Mouse (Mus musculus) T-helper 1 cell (primary cell): Measurements from ENCODE around the gene Mta1.

ENCODE experiments used
- in situ Hi-C: fragments of 300-600 bp; cut with MboI, MseI; formaldehyde crosslinking; loops from one replicate; pipeline ENCODE4 v1.15.1; 2025; ENCODE audit warnings: high pct_unique_total_duplicates

The Mta1 gene

DNA sequence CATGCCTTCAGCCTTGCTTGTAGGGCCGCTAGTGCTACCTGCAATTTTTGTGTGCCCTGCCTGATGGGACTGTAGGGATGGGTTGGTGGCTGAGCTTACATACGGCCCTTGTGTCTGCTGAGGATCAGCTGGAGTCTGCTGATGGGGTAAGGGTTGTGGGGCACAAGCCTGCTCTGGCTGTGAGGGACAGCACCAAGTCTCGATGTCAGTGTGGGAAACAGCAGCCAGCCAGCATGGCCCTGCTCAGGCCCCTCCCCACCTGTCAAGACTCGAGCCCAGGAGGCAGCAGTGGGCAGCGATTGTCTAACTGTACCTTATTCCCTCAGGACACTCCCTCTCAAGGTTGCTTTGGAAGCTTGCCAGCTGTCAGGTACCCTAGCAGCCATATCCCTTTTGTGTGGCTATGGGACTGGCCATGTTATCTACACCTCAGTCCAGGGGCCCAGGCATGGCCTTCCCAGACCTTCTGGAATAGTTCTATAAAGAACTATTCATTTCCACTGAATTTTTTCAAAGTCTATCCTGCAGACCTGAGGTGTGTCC, 35.9 kb downstream of the Mta1 start:
- in situ Hi-C loops, result no loop called here

DNA sequence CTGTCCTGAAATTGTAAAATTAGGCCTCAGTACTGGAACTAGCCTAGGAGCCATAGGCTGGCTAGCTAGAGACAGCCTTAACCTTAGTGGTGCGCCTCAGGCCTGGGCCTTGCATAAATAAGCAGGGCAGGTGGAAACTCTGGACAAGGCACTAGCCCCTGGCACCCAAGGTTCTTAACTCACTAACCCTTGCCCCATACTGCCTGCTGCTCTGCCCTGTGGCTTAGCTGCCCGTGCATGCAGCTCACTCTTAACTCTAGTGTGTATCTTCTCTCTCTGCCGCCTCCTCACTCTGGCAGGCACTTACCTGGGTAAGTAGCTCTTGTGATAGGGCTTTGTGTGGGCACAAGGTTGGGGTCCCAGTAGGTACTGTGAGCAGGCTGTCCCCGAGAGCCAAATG, 36.4 kb downstream of the Mta1 start:
- in situ Hi-C loops, result no loop called here

GRCm38 (mm10) chr12:113135401-113135800, 37.3 kb downstream of the Mta1 start:
- in situ Hi-C loops, result no loop called here

GRCm38 (mm10) chr12:113136492-113137020, 38.5 kb downstream of the Mta1 start:
- in situ Hi-C loops, result no loop called here

GRCm38 (mm10) chr12:113137260-113138213, 39.5 kb downstream of the Mta1 start:
- in situ Hi-C loops, result no loop called here

DNA sequence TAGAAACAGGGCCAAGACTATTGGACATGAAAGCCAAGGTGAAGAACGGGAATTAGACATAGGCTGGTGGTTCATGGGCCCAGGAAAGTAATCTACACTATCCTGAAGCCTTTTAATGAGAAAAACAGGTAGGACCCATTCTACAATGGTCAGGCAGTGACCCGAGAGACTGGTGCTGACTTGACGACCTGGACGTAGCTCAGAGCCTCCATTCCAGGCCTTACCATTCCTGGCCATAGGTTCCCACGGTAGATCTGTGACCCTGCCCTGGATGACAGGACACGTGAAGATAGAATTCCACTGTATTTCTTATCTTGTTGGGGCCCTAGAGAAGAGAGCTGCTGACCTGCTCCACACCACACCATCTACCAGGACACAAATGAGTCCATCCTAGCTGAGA, 40.2 kb downstream of the Mta1 start:
- in situ Hi-C loops, result no loop called here

DNA sequence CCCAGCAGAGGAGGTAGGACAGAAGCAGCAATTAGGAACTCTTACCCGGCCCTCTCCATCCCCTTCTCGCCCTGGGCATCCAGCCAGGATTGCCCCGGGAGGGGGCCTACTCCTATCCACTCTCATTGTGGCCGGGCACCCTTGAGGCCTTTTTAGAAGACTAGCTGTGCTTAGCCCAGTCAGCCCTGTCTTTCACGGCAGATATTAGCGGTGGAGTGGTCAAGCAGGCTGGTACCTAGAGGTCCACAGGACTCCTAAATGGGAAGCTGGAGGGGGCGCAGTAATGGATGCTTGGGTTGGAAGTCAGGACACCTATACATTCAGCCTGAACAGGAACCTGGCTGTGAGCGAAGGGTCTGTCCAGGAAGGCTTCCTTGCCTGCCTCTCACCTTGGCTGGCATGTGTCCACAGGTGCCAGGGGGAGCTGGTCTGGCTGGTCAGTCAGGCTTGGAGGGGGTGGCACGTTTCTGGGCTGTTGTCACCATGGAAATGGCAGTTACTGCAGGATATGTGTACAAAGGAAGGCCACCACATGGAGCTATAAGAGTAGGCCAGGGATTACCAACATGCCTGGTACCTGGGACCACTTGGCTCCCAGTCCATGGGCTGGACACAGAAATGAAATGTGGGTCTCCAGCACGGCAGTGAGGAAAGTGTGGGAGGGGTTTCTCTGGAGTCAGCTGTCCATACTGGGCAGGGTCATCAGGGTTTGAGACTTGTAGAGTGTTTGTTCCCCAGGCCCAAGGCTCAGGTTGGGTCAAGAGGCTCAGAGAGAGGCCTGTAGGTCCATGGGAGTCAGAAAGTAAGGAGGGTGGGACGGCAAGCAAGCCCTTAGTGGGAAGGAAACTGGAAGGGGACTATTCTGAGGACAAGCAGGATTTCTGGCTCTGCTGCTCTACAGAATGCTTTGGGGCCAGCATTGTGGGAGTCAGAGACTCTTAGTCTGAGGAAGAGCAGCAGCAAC, 41.1 kb downstream of the Mta1 start:
- in situ Hi-C loops, result no loop called here

- in situ Hi-C loops, result no loop called here
Observed at GRCm38 (mm10) chr12:113139908-113140615, 42.0 kb downstream of the Mta1 start, which contains the start of gene Crip2. Gene Crip2, plus strand, starts transcription at chr12:113140236.

- in situ Hi-C loops, result no loop called here
Observed at GRCm38 (mm10) chr12:113140616-113141411, 42.7 kb downstream of the Mta1 start.

DNA sequence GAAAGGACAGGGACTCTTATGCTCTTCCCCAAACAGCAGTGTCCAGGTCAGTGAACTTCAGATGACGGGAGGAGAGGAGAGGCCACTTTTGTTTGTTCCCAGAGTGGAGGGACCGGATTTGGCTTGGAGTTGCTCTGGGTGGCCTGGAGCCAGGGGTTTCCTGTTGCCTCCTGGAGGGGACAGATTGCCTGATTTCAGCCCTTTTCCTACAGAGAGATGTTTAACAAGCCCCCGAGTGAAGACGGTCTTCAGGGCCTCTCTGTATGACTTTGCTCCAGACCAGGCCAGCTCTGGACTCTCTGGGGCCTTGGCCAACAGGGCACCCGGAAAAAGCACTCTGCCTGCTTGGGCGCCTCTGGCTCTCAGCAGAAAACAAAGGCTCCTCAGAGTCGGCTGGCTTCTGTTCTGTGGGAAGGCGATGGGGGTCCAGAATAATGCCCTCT, 43.5 kb downstream of the Mta1 start:
- in situ Hi-C loops, result no loop called here

GRCm38 (mm10) chr12:113142021-113142975, 44.2 kb downstream of the Mta1 start:
- in situ Hi-C loops, result no loop called here

- in situ Hi-C loops, result no loop called here
Observed at GRCm38 (mm10) chr12:113143164-113143563, 45.1 kb downstream of the Mta1 start.

- in situ Hi-C loops, result no loop called here
Observed at GRCm38 (mm10) chr12:113144001-113144756, 46.1 kb downstream of the Mta1 start.

- in situ Hi-C loops, result no loop called here
Observed at GRCm38 (mm10) chr12:113144886-113145285, 46.8 kb downstream of the Mta1 start.

GRCm38 (mm10) chr12:113145591-113145990, 47.5 kb downstream of the Mta1 start:
- in situ Hi-C loops, result no loop called here

DNA sequence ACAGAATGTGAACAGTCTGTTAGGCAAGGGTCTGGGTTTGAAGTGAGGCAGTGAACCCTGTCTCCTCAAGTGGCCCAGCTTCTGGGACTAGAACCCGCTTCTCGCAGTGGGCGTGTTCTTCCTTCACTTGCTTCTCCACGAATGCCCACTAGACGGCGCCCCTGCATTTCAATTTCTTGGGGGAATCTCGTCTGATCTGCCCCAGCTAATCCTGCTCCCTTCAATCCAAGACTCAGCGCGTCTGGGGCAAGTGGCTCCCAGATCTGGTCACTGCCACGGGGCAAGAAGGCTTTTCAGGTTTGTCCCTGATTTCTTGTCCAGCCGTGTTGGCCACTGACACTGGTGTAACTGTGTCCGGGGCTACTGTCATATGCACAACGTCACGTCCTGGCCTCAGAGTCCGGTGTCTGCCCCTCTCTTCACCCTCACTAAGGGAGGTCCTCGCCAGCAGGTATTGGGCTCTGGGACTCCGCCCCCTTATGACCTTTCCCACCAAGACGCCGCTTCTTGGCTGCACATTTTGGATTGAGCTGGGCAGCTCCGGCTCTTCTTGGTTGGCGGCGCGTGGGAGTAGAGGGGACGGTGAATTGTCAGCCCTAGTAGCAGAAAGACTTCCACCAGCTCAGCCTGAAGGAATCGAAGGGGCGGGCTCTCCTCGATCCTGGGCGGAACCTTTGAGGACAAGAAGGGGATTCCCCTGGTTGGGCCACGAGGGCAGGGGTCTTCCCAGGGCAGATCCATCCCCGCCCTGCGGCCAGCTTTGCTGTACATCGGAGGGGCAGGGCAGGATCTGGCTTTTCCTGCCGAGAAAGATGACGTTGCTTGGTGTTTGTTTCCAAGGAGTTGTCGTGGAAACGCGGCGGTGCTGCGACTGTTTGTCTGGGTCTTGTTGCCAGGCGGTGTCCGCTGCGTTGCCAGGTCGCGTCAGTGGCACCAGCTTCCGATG, 48.3 kb downstream of the Mta1 start, which contains the start of gene Crip1:
TSS of gene Crip1 (plus strand) at position 205 of the 946 bp plus-strand sequence.
- in situ Hi-C loops, result no loop called here

DNA sequence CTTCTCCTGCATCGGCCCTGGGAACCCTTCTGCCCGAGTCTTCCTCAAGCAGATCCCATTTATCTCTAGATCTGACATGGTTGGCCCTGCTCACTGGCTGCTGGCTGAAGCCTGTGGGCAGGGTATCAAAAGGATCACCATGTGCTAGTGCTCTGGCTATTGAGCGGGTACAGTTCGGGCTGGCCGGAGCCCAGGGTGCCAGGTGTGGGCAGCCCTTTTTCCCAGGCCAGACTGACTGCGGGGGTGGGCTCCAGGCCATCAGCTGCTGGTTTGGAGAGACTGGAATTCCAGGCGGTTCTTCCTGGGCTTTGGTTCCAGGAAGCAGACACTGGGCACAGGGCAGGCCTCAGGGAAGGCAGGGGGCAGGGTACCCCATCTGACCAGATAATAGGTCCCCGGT, 49.4 kb downstream of the Mta1 start:
- in situ Hi-C loops, result no loop called here
